Mouse (Mus musculus): Measurements from ENCODE around the gene Fbxo5.

The Fbxo5 gene

GRCm38 (mm10) chr10:5786923-5787322 lies 18.5 kb downstream of the Fbxo5 start:
- in situ Hi-C loops (cut with MboI; ENCODE audit: low sequenced_read_pairs) = loop anchor here (10.0 kb wide), 1 partner anchor 192 kb away; the partner anchor contains the start of gene Myct1
